Mouse (Mus musculus) thymus, postnatal 4 days (tissue): ENCODE results near the gene Pdcd4.
"Not testable (repeated sequence)": the region's sequence is repeated elsewhere in the genome, so short reads cannot be mapped to it uniquely, and the experiment has no call there.

Source experiments
- DNase-seq: peaks from one replicate; pipeline ENCODE4 v3.0.0; 2021

Pdcd4 gene

GRCm38 (mm10) chr19:53964347-53964746 lies 72.3 kb downstream of the Pdcd4 start:
- DNase-seq: not testable (repeated sequence)

GRCm38 (mm10) chr19:53964910-53965633 lies 73.0 kb downstream of the Pdcd4 start:
- no peak for DNase-seq

- DNase-seq: no peak
These were observed 77.2 kb downstream of the Pdcd4 start for GRCm38 (mm10) chr19:53969226-53969625.

- DNase-seq: no peak
These were observed 79.9 kb downstream of the Pdcd4 start for GRCm38 (mm10) chr19:53971938-53972337.

- no peak for DNase-seq
These were observed 81.6 kb downstream of the Pdcd4 start for GRCm38 (mm10) chr19:53973656-53974055.
